Mouse (Mus musculus) MN1 (cell line): ENCODE results near the gene Nup205.
"Not testable (repeated sequence)": the region's sequence is repeated elsewhere in the genome, so short reads cannot be mapped to it uniquely, and the experiment has no call there.

Source experiments
- DNase-seq: peaks from one replicate; pipeline ENCODE4 v3.0.0-alpha.2; 2016; ENCODE audit warnings: low spot score

Gene Nup205

GRCm38 (mm10) chr6:35176979-35177649 is at the start of gene Nup205:
Gene Nup205 (plus strand): TSS chr6:35177421.
- DNase-seq: peak; percentile 88

GRCm38 (mm10) chr6:35132806-35133205 is 44.4 kb upstream of the Nup205 start:
- peak; percentile 26 for DNase-seq

- no peak for DNase-seq
These were observed 44.0 kb upstream of the Nup205 start for GRCm38 (mm10) chr6:35133246-35133578.

- peak; percentile 97 for DNase-seq
These were observed 43.4 kb upstream of the Nup205 start, which contains the start of gene Cnot4 for GRCm38 (mm10) chr6:35133579-35134488. Gene Cnot4 (minus strand): TSS chr6:35133724.

GRCm38 (mm10) chr6:35134844-35135243 is 42.4 kb upstream of the Nup205 start:
- no peak for DNase-seq

- no peak for DNase-seq
These were observed 36.9 kb upstream of the Nup205 start for GRCm38 (mm10) chr6:35140351-35140750.

- no peak for DNase-seq
These were observed 31.7 kb upstream of the Nup205 start for GRCm38 (mm10) chr6:35145569-35145968.

- no peak for DNase-seq
These were observed 29.3 kb upstream of the Nup205 start for GRCm38 (mm10) chr6:35147726-35148422.

- no peak for DNase-seq
These were observed 22.7 kb upstream of the Nup205 start for GRCm38 (mm10) chr6:35154540-35154939.

- DNase-seq: no peak
These were observed 8.0 kb upstream of the Nup205 start for GRCm38 (mm10) chr6:35169250-35169649.

- DNase-seq: not testable (repeated sequence)
These were observed 5.2 kb upstream of the Nup205 start for GRCm38 (mm10) chr6:35172028-35172427.

GRCm38 (mm10) chr6:35173181-35173580 is 4.0 kb upstream of the Nup205 start:
- DNase-seq: no peak

GRCm38 (mm10) chr6:35177650-35178272 is 540 bp downstream of the Nup205 start:
- peak; percentile 70 for DNase-seq

GRCm38 (mm10) chr6:35179299-35179698 is 2.1 kb downstream of the Nup205 start:
- not testable (repeated sequence) for DNase-seq

- no peak for DNase-seq
These were observed 7.6 kb downstream of the Nup205 start for GRCm38 (mm10) chr6:35184781-35185180.

GRCm38 (mm10) chr6:35191198-35191597 is 14.0 kb downstream of the Nup205 start:
- no peak for DNase-seq

GRCm38 (mm10) chr6:35225696-35226095 is 48.5 kb downstream of the Nup205 start:
- no peak for DNase-seq

GRCm38 (mm10) chr6:35229415-35229814 is 52.2 kb downstream of the Nup205 start:
- DNase-seq: no peak

- no peak for DNase-seq
These were observed 59.0 kb downstream of the Nup205 start for GRCm38 (mm10) chr6:35236108-35236785.

- no peak for DNase-seq
These were observed 66.0 kb downstream of the Nup205 start for GRCm38 (mm10) chr6:35243252-35243651.

GRCm38 (mm10) chr6:35243989-35244388 is 66.8 kb downstream of the Nup205 start:
- peak; percentile 13 for DNase-seq
